Mouse (Mus musculus) G1E (cell line): Measurements from ENCODE around the gene Pfkfb3. TPM values are rescaled to one million over a fixed set of nuclear protein-coding genes. Genes with fewer than 3 reads are reported as not detected.

Source experiments
- ATAC-seq: 2 replicates; pipeline ENCODE4 v1.8.0; 2016; ENCODE audit warnings: mild to moderate bottlenecking; ENCODE audit not compliant: insufficient number of reproducible peaks, poor library complexity, low FRiP score, severe bottlenecking; ENCODE audit errors: extremely low read depth
- DNase-seq: peaks from one replicate; pipeline ENCODE4 v3.0.0; 2012; ENCODE audit warnings: low spot score
- H3K27me3 ChIP-seq: 2 replicates; pipeline ENCODE4 v1.6.1; 2012; ENCODE audit warnings: mild to moderate bottlenecking, low read length, inconsistent platforms; ENCODE audit not compliant: insufficient read depth
- H3K36me3 ChIP-seq: replicated peaks from 2 replicates; pipeline ENCODE3; 2012; ENCODE audit warnings: mild to moderate bottlenecking, inconsistent platforms
- H3K4me1 ChIP-seq: 2 replicates; pipeline ENCODE4 v1.6.1; 2012; ENCODE audit warnings: low read depth, low read length, inconsistent platforms, mixed read lengths; ENCODE audit not compliant: insufficient read depth
- H3K4me3 ChIP-seq: 2 replicates; pipeline ENCODE4 v1.5.1; 2012; ENCODE audit warnings: low read depth, mild to moderate bottlenecking, inconsistent platforms, low read length, moderate library complexity, mixed read lengths
- H3K9me3 ChIP-seq: replicated peaks from 2 replicates; pipeline ENCODE4 v1.6.1; 2012; ENCODE audit warnings: inconsistent platforms
- CTCF ChIP-seq: IDR thresholded peaks from 2 replicates; pipeline ENCODE4 v1.5.1; 2012; ENCODE audit warnings: low read depth, low read length, inconsistent platforms, mixed read lengths
- GATA1 ChIP-seq: IDR thresholded peaks from 2 replicates; pipeline ENCODE4 v1.6.1; 2012; ENCODE audit warnings: borderline replicate concordance, low read length, inconsistent platforms, mixed read lengths
- GATA2 ChIP-seq: IDR thresholded peaks from 2 replicates; pipeline ENCODE4 v1.6.1; 2012; ENCODE audit warnings: low read depth, low read length, inconsistent platforms, borderline replicate concordance
- POLR2AphosphoS5 ChIP-seq: IDR thresholded peaks from 2 replicates; pipeline ENCODE4 v1.6.1; 2012; ENCODE audit warnings: low read depth, low read length, inconsistent platforms; ENCODE audit not compliant: insufficient replicate concordance
- TAL1 ChIP-seq: conservative IDR thresholded peaks from 2 replicates; pipeline ENCODE4 v1.6.1; 2012; ENCODE audit warnings: low read depth, low read length, inconsistent platforms, mixed read lengths
- polyA plus RNA-seq: library from polyadenylated mRNA; stranded (reverse); fragments of >175 nt; gene quantifications from 2 replicates; pipeline ENCODE4 v1.2.3, GENCODE M21; 2012
- total RNA-seq, 2 experiments: library from RNA; stranded (forward) in 1 of 2; stranded (reverse) in 1 of 2; fragments of 200-1000 nt in 1 of 2; fragments of >200 nt in 1 of 2; fragmentation: Nextera tagmentation in 1 of 2; gene quantifications; 2 replicates each; pipeline ENCODE4 v1.2.3; 2014 to 2017

Pfkfb3 gene
- total and polyA plus RNA-seq, 3 experiments = 1.1 TPM; not detected in 2

DNA sequence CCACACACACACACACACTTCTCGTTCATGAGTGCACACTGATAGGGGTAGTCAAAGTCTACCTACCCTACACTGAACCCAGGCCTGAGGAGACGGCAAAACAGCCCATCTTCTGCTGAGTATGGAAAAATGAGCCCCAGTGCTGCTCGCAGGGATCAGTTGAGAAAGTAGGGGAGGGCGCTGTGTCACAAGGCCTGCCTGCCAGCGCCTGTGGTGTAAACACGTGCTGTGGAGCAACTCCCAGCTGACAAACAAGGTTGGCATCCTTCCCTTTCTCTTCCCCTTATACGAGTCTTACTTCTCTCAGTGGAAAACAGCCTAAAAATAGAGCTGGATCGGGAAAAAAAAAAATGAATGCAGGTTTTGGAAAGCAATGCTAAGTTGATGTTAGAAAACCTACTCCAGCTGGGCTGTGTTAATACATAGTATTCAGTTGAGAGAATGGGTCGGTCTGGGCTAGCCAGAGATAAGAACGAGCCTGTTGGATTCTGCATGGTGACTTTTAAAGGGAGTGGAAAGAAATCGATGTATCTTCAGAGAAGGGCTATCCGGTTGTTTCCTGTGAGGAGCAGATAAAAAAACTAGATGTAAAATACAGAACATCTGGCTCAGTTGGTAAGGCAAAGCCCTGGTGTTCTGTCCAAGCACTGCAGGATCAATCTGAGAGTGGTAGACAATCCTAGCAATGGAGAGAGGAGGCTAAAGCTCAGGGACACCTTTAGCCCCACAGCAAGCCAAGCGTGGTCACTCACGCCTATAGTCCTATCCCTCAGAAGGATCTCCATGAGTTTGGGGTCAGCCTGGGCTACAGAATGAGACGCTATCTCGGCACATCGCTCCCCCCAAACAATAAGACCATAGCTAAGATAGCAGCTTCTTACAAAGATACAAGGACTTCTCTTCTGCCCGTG lies 40.6 kb downstream of the Pfkfb3 start:
- H3K4me1 ChIP-seq = no peaks in the 10 kb centered on the region
- no peaks in the 10 kb centered on the region for H3K9me3 ChIP-seq
- H3K4me3 ChIP-seq = no peak overlapping the region
- peaks cover 2% of the 10 kb centered on the region; the same call in 1 of the 2 replicates for H3K27me3 ChIP-seq
- no peak for TF ChIP-seq GATA1
- H3K36me3 ChIP-seq = no peaks in the 10 kb centered on the region
- no peak for ATAC-seq
- no peak for DNase-seq

DNA sequence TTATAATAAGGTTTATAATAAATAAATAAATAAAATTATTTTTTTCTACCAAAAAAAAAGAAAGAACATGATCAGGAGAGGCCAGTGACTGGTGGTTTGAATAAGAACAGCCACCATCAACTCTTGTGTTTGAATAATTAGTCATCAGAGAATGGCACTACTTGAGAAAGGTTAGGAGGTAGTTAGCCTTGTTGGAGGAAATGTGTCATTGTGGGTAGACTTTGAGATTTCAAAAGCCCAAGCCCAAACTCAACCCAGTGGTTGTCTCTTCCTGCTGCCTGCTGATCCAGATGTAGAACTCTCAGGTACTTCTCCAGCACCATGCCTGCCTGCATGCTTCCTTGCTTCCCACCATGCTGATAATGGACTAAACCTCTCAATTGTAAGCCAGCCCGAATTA lies 41.8 kb downstream of the Pfkfb3 start:
- Histone ChIP-seq H3K4me3 (no peak overlapping the region), H3K4me1 (no peaks in the 10 kb centered on the region), H3K9me3 (no peaks in the 10 kb centered on the region), H3K27me3 (peaks cover 2% of the 10 kb centered on the region; the same call in 1 of the 2 replicates), H3K36me3 (no peaks in the 10 kb centered on the region)
- no peak for DNase-seq
- no peak for TF ChIP-seq POLR2AphosphoS5
- TF ChIP-seq TAL1 = no peak
- TF ChIP-seq GATA2 = no peak
- TF ChIP-seq CTCF = no peak
- no peak for TF ChIP-seq GATA1
- no peak for ATAC-seq

- Histone ChIP-seq H3K4me3 (no peak overlapping the region), H3K4me1 (no peaks in the 10 kb centered on the region), H3K9me3 (no peaks in the 10 kb centered on the region), H3K27me3 (peaks cover 16% of the 10 kb centered on the region; the same call in 1 of the 2 replicates), H3K36me3 (no peaks in the 10 kb centered on the region)
- no peak for TF ChIP-seq CTCF
- TF ChIP-seq GATA1 = no peak
- TF ChIP-seq GATA2 = no peak
- TF ChIP-seq POLR2AphosphoS5 = no peak
- no peak for TF ChIP-seq TAL1
- DNase-seq (no peak), ATAC-seq (no peak)
These were observed 50.1 kb downstream of the Pfkfb3 start for GRCm38 (mm10) chr2:11503736-11504135.

GRCm38 (mm10) chr2:11502901-11503431 lies 50.9 kb downstream of the Pfkfb3 start:
- peaks cover 16% of the 10 kb centered on the region; the same call in 1 of the 2 replicates for H3K27me3 ChIP-seq
- TF ChIP-seq GATA1 (no peak), TAL1 (no peak), GATA2 (no peak), POLR2AphosphoS5 (no peak), CTCF (no peak)
- H3K4me1 ChIP-seq = no peaks in the 10 kb centered on the region
- no peak overlapping the region for H3K4me3 ChIP-seq
- ATAC-seq (no peak), DNase-seq (no peak)
- H3K36me3 ChIP-seq = no peaks in the 10 kb centered on the region
- H3K9me3 ChIP-seq = no peaks in the 10 kb centered on the region

GRCm38 (mm10) chr2:11502255-11502765 lies 51.6 kb downstream of the Pfkfb3 start:
- Histone ChIP-seq H3K4me1 (no peaks in the 10 kb centered on the region), H3K27me3 (peaks cover 16% of the 10 kb centered on the region; the same call in 1 of the 2 replicates), H3K4me3 (no peak overlapping the region), H3K36me3 (no peaks in the 10 kb centered on the region), H3K9me3 (no peaks in the 10 kb centered on the region)
- ATAC-seq = no peak
- TF ChIP-seq GATA1 (no peak), POLR2AphosphoS5 (no peak)
- DNase-seq = no peak

- Histone ChIP-seq H3K27me3 (peaks cover 16% of the 10 kb centered on the region; the same call in 1 of the 2 replicates), H3K4me3 (no peak overlapping the region), H3K9me3 (no peaks in the 10 kb centered on the region), H3K36me3 (no peaks in the 10 kb centered on the region), H3K4me1 (no peaks in the 10 kb centered on the region)
- ATAC-seq (no peak), DNase-seq (no peak)
- TF ChIP-seq GATA2 = no peak
- TF ChIP-seq CTCF = no peak
- no peak for TF ChIP-seq GATA1
- no peak for TF ChIP-seq TAL1
- TF ChIP-seq POLR2AphosphoS5 = no peak
These were observed 52.3 kb downstream of the Pfkfb3 start for GRCm38 (mm10) chr2:11501301-11502254.
